Mouse (Mus musculus) granulocyte monocyte progenitor cell, adult 5-6 weeks (primary cell): Measurements from ENCODE around the gene Mecom. TPM values are rescaled to one million over a fixed set of nuclear protein-coding genes. Genes with fewer than 3 reads are reported as not detected.

Experiments used
- total RNA-seq, 2 experiments: library from RNA; stranded (forward) in 1 of 2; stranded (reverse) in 1 of 2; fragments of 200-712, 200-1000 nt in 1 of 2; fragments of >200 nt in 1 of 2; fragmentation: Nextera tagmentation in 1 of 2; gene quantifications; 2 replicates each; pipeline ENCODE4 v1.2.3; 2014 to 2017

Mecom gene
- total RNA-seq, 2 experiments from 2014 or later, result 0.72 TPM; not detected in 1

Other genes with a start within 250 kb of the Mecom start
- not detected in 2 replicates for gene Actrt3, start 51.9 kb upstream of the Mecom start, total RNA-seq (2014; fragmentation: Nextera tagmentation)
- gene Actrt3, start 51.9 kb upstream of the Mecom start, total RNA-seq (2017), result not detected in 2 replicates
- 8.8 and 15.1 TPM in 2 replicates for gene Mynn, start 54.1 kb upstream of the Mecom start, total RNA-seq (2014; fragmentation: Nextera tagmentation)
- 21.8 and 29.6 TPM in 2 replicates for gene Mynn, start 54.1 kb upstream of the Mecom start, total RNA-seq (2017)
- not detected in 2 replicates for gene Lrriq4, start 96.5 kb upstream of the Mecom start, total RNA-seq (2014; fragmentation: Nextera tagmentation)
- not detected in 2 replicates for gene Lrriq4, start 96.5 kb upstream of the Mecom start, total RNA-seq (2017)
- gene Lrrc34, start 99.9 kb upstream of the Mecom start, total RNA-seq (2014; fragmentation: Nextera tagmentation), result not detected in 2 replicates
- 0.56 TPM in 1 of 2 replicates, not detected in the other for gene Lrrc34, start 99.9 kb upstream of the Mecom start, total RNA-seq (2017)
- gene Lrrc31, start 151.8 kb upstream of the Mecom start, total RNA-seq (2014; fragmentation: Nextera tagmentation), result not detected in 2 replicates
- not detected in 2 replicates for gene Lrrc31, start 151.8 kb upstream of the Mecom start, total RNA-seq (2017)
- gene Samd7, start 198.3 kb upstream of the Mecom start, total RNA-seq (2014; fragmentation: Nextera tagmentation), result not detected in 2 replicates
- not detected in 2 replicates for gene Samd7, start 198.3 kb upstream of the Mecom start, total RNA-seq (2017)
- 55.9 and 87.3 TPM in 2 replicates for gene Sec62, start 244.9 kb upstream of the Mecom start, total RNA-seq (2014; fragmentation: Nextera tagmentation)
- 98.6 and 99.8 TPM in 2 replicates for gene Sec62, start 244.9 kb upstream of the Mecom start, total RNA-seq (2017)